Mouse (Mus musculus): ENCODE data around the gene Mvk. TPM values are rescaled to one million over a fixed set of nuclear protein-coding genes. Genes with fewer than 3 reads are reported as not detected.

The Mvk gene
- polyA plus RNA-seq, 1 experiment: 10.2 TPM

- no peak for TF ChIP-seq CTCF (IDR thresholded peaks at IDR 0.05; ENCODE audit: control insufficient read depth, insufficient read depth, insufficient replicate concordance, low read depth, low read length)
- TF ChIP-seq POLR2A (IDR thresholded peaks at IDR 0.05; ENCODE audit: control insufficient read depth, low read depth, low read length): no peak
- no peaks in the 10 kb centered on the region for H3K36me3 ChIP-seq (ENCODE audit: control insufficient read depth, insufficient read depth, low read length)
- no peaks in the 10 kb centered on the region for H3K27me3 ChIP-seq (ENCODE audit: control insufficient read depth, insufficient read depth, low read length)
- peak overlapping the region; percentile 30; the same call in 1 of the 2 replicates for H3K4me3 ChIP-seq (ENCODE audit: control insufficient read depth, low read depth, low read length)
- no peak overlapping the region for H3K27ac ChIP-seq (ENCODE audit: control insufficient read depth, insufficient read depth, low read depth, low read length)
- H3K4me1 ChIP-seq (ENCODE audit: control insufficient read depth, insufficient read depth, low read length): peaks cover 10% of the 10 kb centered on the region
Measured at GRCm38 (mm10) chr5:114490241-114490640, 46.2 kb downstream of the Mvk start.

- Histone ChIP-seq H3K4me3 (ENCODE audit: control insufficient read depth, low read depth, low read length) (no peak overlapping the region), H3K4me1 (ENCODE audit: control insufficient read depth, insufficient read depth, low read length) (peaks cover 4% of the 10 kb centered on the region; the same call in 1 of the 2 replicates), H3K36me3 (ENCODE audit: control insufficient read depth, insufficient read depth, low read length) (no peaks in the 10 kb centered on the region), H3K27me3 (ENCODE audit: control insufficient read depth, insufficient read depth, low read length) (no peaks in the 10 kb centered on the region), H3K27ac (ENCODE audit: control insufficient read depth, insufficient read depth, low read depth, low read length) (no peak overlapping the region)
- TF ChIP-seq CTCF (IDR thresholded peaks at IDR 0.05; ENCODE audit: control insufficient read depth, insufficient read depth, insufficient replicate concordance, low read depth, low read length): no peak
- no peak for TF ChIP-seq POLR2A (IDR thresholded peaks at IDR 0.05; ENCODE audit: control insufficient read depth, low read depth, low read length)
Measured at GRCm38 (mm10) chr5:114494761-114495160, 50.7 kb downstream of the Mvk start.

- no peak for TF ChIP-seq CTCF (IDR thresholded peaks at IDR 0.05; ENCODE audit: control insufficient read depth, insufficient read depth, insufficient replicate concordance, low read depth, low read length)
- TF ChIP-seq POLR2A (IDR thresholded peaks at IDR 0.05; ENCODE audit: control insufficient read depth, low read depth, low read length): no peak
- H3K27ac ChIP-seq (ENCODE audit: control insufficient read depth, insufficient read depth, low read depth, low read length): no peak overlapping the region
- no peak overlapping the region for H3K4me3 ChIP-seq (ENCODE audit: control insufficient read depth, low read depth, low read length)
- H3K27me3 ChIP-seq (ENCODE audit: control insufficient read depth, insufficient read depth, low read length): no peaks in the 10 kb centered on the region
- no peaks in the 10 kb centered on the region for H3K36me3 ChIP-seq (ENCODE audit: control insufficient read depth, insufficient read depth, low read length)
- no peaks in the 10 kb centered on the region; the same call in 1 of the 2 replicates for H3K4me1 ChIP-seq (ENCODE audit: control insufficient read depth, insufficient read depth, low read length)
Measured at GRCm38 (mm10) chr5:114501252-114501651, 57.2 kb downstream of the Mvk start.

- TF ChIP-seq CTCF (IDR thresholded peaks at IDR 0.05; ENCODE audit: control insufficient read depth, insufficient read depth, insufficient replicate concordance, low read depth, low read length): no peak
- TF ChIP-seq POLR2A (IDR thresholded peaks at IDR 0.05; ENCODE audit: control insufficient read depth, low read depth, low read length): no peak
- Histone ChIP-seq H3K36me3 (ENCODE audit: control insufficient read depth, insufficient read depth, low read length) (no peaks in the 10 kb centered on the region), H3K4me3 (ENCODE audit: control insufficient read depth, low read depth, low read length) (no peak overlapping the region), H3K4me1 (ENCODE audit: control insufficient read depth, insufficient read depth, low read length) (no peaks in the 10 kb centered on the region; the same call in 1 of the 2 replicates), H3K27ac (ENCODE audit: control insufficient read depth, insufficient read depth, low read depth, low read length) (no peak overlapping the region), H3K27me3 (ENCODE audit: control insufficient read depth, insufficient read depth, low read length) (no peaks in the 10 kb centered on the region)
Measured at GRCm38 (mm10) chr5:114504826-114505225, 60.8 kb downstream of the Mvk start.

GRCm38 (mm10) chr5:114505260-114506085, 61.4 kb downstream of the Mvk start:
- Histone ChIP-seq H3K4me3 (ENCODE audit: control insufficient read depth, low read depth, low read length) (no peak overlapping the region), H3K27ac (ENCODE audit: control insufficient read depth, insufficient read depth, low read depth, low read length) (no peak overlapping the region), H3K36me3 (ENCODE audit: control insufficient read depth, insufficient read depth, low read length) (no peaks in the 10 kb centered on the region), H3K4me1 (ENCODE audit: control insufficient read depth, insufficient read depth, low read length) (no peaks in the 10 kb centered on the region; the same call in 1 of the 2 replicates), H3K27me3 (ENCODE audit: control insufficient read depth, insufficient read depth, low read length) (no peaks in the 10 kb centered on the region)
- TF ChIP-seq CTCF (IDR thresholded peaks at IDR 0.05; ENCODE audit: control insufficient read depth, insufficient read depth, insufficient replicate concordance, low read depth, low read length) (no peak), POLR2A (IDR thresholded peaks at IDR 0.05; ENCODE audit: control insufficient read depth, low read depth, low read length) (no peak)

GRCm38 (mm10) chr5:114507394-114507793, 63.3 kb downstream of the Mvk start:
- H3K27ac ChIP-seq (ENCODE audit: control insufficient read depth, insufficient read depth, low read depth, low read length): no peak overlapping the region
- TF ChIP-seq POLR2A (IDR thresholded peaks at IDR 0.05; ENCODE audit: control insufficient read depth, low read depth, low read length) (no peak), CTCF (IDR thresholded peaks at IDR 0.05; ENCODE audit: control insufficient read depth, insufficient read depth, insufficient replicate concordance, low read depth, low read length) (no peak)

GRCm38 (mm10) chr5:114507964-114508363, 63.9 kb downstream of the Mvk start:
- no peaks in the 10 kb centered on the region for H3K36me3 ChIP-seq (ENCODE audit: control insufficient read depth, insufficient read depth, low read length)
- no peak for TF ChIP-seq CTCF (IDR thresholded peaks at IDR 0.05; ENCODE audit: control insufficient read depth, insufficient read depth, insufficient replicate concordance, low read depth, low read length)
- TF ChIP-seq POLR2A (IDR thresholded peaks at IDR 0.05; ENCODE audit: control insufficient read depth, low read depth, low read length): no peak
- no peak overlapping the region for H3K4me3 ChIP-seq (ENCODE audit: control insufficient read depth, low read depth, low read length)
- no peaks in the 10 kb centered on the region for H3K27me3 ChIP-seq (ENCODE audit: control insufficient read depth, insufficient read depth, low read length)
- H3K4me1 ChIP-seq (ENCODE audit: control insufficient read depth, insufficient read depth, low read length): no peaks in the 10 kb centered on the region
- no peak overlapping the region for H3K27ac ChIP-seq (ENCODE audit: control insufficient read depth, insufficient read depth, low read depth, low read length)

More at GRCm38 (mm10) chr5:114507394-114507793, 63.3 kb downstream of the Mvk start:
- Histone ChIP-seq H3K36me3 (ENCODE audit: control insufficient read depth, insufficient read depth, low read length) (no peaks in the 10 kb centered on the region), H3K4me3 (ENCODE audit: control insufficient read depth, low read depth, low read length) (no peak overlapping the region), H3K27me3 (ENCODE audit: control insufficient read depth, insufficient read depth, low read length) (no peaks in the 10 kb centered on the region), H3K4me1 (ENCODE audit: control insufficient read depth, insufficient read depth, low read length) (no peaks in the 10 kb centered on the region)
